Mouse (Mus musculus) gastrocnemius, postnatal 10 days (tissue): Measurements from ENCODE around the gene Gal3st2. TPM values are rescaled to one million over a fixed set of nuclear protein-coding genes. Genes with fewer than 3 reads are reported as not detected.
"Not testable (repeated sequence)": the region's sequence is repeated elsewhere in the genome, so short reads cannot be mapped to it uniquely, and the experiment has no call there.

ENCODE experiments used
- DNase-seq: peaks from one replicate; pipeline ENCODE4 v3.0.0; 2021; ENCODE audit warnings: mixed read lengths
- total RNA-seq, 2 experiments: library from RNA; stranded (reverse); gene quantifications; 2 replicates each; pipeline ENCODE4 v1.2.3; 2021

The Gal3st2 gene
- total RNA-seq, 2 experiments from 2014 or later, result not detected

DNA sequence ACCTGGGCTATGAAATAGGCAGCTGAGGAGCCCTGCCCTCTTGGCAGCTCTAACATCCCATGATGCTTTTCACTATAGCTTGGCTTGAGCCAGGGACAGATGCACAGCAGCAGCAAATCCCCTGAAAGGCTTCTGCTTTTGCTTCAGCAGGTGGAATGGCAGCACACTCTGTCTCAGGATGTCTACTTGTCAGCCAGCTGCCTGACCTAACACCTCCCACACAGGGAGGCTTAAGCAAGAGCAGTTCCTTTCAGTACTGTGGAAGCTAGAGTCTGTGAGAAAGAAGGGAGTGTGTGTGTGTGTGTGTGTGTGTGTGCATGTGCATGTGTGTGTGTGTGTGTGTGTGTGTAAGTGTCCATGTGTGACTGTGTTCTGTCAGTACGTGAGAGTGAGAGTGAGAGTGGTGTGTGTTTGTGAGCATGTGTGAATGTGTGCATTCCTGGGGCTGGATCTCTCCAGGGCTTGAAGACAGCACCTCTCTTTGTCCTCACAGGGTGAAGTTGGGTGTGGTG, 10.5 kb downstream of the Gal3st2 start:
- not testable (repeated sequence) for DNase-seq

DNA sequence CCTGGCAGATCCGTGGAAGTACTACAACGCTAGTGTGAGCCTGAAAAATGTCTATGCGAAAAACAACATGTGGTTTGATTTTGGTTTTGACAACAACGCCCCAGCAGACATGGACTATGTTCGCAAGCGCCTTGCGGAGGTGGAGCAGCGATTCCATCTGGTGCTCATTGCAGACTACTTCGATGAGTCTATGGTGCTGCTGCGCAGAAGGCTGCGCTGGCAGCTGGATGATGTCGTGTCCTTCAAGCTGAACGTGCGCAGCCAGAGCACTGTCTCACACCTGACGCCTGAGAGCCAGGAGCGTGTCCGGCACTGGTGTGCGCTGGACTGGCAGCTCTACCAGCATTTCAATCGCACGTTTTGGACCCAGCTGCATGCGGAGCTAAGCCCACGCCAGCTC, 13.3 kb downstream of the Gal3st2 start:
- not testable (repeated sequence) for DNase-seq

DNA sequence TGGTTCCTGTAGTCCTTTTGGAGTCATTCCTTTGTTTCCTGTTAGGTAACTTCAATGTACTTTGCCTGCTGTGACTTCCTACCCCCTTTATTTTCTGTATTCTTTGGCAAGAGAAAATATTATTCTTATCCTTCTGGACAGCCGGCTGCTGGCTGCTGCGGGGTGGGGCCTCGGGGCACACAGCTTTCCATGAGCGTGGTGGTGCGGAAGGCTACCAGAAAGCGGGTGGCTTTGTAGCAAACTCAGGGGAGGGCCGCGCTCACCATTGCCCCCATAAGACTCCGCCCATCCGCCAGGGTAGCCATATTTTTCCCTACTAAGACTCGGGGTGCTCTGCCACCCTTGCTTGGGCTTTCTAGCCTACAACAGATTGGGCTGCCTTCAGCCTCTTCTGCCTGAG, 20.7 kb downstream of the Gal3st2 start:
- DNase-seq, result not testable (repeated sequence)

DNA sequence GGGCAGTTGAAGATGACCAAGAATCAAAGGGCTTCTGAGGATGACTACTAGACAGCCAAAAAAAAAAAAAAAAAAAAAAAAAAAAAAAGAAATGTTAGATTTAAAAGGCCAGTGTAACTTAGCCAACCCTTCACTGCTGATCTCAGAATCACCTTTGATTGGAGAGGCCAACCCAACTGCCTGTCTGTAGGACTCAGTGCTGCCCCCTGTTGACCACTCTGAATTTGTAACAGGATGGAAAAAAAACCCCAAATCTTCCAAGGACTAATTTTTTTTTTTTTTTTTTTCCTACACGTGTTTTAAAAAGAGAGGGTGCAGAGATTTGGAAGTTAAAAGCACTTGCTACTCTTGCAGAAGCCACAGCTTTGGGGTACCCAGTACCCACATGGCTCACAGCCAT, 29.8 kb downstream of the Gal3st2 start:
- DNase-seq, result not testable (repeated sequence)

DNA sequence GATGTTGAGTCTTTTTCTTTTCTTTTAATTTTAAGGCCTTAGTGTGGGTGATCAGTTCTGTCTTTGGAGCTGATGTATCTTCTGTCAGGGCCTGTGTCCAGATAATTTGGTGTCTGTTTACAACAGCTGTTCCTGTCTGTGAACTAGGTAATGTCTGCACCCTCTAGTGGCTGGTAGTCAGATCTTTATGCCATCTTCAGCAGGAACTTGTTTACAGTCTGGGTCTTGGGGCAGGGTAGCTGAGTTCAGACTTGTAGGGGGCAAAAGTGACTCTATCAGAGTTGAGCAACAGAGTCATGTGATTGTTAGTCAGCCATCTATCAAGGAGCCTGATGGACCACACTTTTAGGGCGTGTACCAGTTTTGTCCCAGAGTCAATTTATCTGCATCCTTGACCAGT, 36.3 kb downstream of the Gal3st2 start:
- DNase-seq, result not testable (repeated sequence)

DNA sequence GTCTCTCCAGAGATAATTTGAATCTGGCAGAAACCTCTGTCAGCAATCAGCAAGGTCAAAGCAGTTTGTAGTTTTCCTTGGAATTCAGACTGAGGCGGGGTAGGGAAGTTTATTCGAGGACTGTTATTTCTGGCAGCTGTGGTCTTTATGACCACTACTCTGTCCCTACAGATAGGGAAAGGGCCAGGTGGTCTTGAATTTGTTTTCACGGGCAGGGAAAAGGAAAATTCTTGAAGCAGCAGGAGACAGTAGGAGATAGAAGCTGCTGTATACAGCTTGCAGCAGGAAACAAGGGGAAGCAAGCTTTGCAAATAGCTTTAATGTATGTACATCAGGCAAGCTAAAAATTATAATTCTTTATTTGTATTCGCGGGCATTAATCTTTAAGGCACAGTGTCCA, 40.2 kb downstream of the Gal3st2 start:
- not testable (repeated sequence) for DNase-seq

DNA sequence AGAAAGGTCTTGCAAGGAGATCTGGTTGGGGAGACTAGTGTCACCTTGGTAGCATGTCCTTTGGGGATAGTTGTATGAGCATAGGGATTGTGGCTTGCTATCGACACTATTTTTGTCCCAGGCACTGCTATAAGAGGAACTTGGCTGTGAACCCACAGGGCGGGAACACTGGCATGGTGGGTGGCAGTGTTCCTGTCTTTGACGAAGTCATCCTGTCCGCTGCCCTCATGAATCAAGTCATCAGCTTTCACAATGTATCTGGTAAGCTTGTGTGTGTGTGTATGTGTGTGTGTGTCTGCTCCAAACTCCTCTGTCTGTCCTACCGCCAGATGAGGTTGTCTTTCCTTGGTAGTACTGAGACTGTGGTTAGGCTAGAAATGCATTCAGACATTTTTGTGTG, 45.6 kb downstream of the Gal3st2 start:
- DNase-seq, result not testable (repeated sequence)

DNA sequence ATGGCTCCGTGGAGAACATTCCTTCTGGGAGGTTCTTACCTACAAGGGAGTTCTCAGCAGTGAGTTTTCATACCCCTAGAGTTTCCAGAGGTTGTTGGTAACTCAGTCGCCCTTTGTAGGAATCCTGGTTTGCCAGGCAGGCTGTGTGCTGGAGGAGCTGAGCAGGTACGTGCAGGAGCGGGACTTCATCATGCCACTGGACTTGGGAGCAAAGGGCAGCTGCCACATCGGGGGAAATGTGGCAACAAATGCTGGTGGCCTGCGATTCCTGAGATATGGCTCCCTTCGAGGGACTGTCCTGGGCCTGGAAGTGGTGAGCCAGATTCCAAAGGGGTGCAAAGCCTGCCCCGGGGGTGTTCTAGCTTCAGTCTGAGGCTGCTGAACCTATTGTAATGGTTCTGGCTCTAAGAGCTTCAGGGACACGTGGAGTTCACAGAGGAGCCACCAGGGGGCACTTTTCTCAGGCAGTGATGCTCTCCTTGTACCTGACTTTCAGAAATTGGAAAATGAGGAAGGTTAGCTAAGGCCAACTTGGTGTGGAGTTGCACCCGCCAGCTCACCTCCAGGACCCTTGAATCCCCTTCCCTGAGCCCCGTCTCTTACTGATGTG, 48.0 kb downstream of the Gal3st2 start:
- DNase-seq, result not testable (repeated sequence)

DNA sequence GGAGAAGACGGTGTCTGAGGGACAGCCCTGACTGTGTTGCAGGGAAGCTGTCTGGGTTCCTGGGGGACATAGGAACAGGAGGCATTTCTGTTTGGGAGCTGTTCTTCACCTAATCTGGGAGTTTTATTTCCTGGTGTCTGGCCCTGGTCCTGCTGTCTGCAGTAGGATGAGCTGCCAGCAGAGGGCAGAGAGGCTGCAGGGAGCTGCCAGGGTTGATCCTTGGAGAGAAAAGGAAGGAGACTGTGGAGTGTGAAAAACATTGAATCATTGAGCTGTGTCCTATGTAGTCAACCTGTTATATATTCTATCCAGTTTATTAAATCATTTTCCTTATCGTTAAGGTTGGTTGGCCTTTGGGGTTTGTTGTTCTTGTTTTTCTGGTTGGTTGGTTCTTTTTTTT, 50.8 kb downstream of the Gal3st2 start:
- not testable (repeated sequence) for DNase-seq

DNA sequence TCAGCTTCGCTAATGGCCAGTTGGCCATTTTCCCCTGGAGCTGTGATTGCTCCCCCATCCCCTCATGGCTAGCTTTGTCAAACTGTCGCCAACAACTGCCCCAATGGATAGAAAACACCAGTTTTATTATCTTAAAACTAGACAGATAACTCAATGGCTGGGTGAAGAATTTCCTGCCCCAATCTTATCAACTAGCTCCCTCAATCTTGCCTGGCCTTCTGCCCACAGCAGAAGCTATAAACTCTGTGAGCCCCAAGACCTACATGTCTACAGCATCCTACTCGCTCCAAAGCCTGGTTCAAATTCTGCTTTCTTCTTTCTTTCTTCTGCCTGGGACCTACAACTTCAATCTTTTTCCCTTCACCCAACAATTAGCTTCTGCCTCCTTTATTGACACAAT, 56.1 kb downstream of the Gal3st2 start:
- DNase-seq, result not testable (repeated sequence)

DNA sequence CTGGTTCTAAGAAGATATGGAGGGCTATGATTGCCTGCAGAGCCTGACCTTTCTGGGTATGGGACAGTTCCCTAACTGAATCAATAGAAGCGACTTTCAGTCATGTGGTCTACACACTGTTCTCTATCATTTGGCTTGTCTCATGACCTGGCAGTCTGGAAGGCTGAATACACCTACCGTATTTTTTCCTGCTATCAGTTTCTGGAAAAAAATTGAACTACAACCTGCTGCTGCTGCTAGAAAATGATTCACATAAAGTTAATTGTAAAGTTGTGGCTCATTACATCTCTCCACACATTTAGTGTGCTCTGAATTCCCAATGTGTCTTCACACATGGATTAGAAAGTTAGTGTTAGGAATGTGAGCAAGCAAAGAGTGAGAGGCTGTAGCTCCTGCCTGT, 56.9 kb downstream of the Gal3st2 start, which contains the start of gene Gal3st2b:
TSS of gene Gal3st2b (plus strand) at position 301 of the 400 bp plus-strand sequence.
- DNase-seq, result not testable (repeated sequence)

DNA sequence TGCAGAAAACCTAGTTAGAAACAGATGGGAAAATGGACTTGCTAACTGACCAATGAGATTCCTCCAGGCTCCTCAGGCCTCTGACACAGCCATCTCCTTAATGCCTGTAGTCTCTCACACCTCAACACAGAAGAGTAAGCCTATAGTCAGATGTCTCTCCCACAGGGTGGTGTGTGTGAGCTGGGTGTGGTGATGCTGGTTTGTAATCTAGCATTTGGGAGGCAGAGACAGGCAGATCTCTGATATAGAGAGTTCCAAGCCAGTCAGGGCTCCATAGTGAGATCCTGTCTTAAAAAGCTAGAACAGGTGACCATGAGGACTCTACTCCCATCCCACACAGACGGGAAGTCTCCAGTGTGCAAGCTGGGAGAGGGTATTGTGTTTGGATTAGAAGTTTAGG, 57.7 kb downstream of the Gal3st2 start:
- DNase-seq, result not testable (repeated sequence)

DNA sequence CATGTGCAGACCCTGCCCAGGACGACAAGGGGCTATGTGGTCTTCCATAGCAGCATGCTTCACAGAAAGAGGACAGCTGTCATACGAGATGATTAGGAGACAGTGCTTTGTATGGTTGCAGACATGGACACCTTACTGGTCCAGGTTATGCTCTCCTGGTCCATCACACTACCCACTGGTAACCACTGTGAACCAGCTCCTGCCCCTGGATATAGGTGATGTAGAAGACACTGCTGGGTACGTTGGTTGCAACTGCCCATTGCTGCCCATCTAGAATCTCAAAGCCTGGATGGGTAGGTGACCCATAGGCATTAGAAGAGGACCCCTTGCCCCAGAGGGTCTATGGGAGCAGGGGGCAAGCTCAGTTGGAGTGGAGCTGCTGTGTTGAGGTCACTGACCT, 58.2 kb downstream of the Gal3st2 start:
- not testable (repeated sequence) for DNase-seq

DNA sequence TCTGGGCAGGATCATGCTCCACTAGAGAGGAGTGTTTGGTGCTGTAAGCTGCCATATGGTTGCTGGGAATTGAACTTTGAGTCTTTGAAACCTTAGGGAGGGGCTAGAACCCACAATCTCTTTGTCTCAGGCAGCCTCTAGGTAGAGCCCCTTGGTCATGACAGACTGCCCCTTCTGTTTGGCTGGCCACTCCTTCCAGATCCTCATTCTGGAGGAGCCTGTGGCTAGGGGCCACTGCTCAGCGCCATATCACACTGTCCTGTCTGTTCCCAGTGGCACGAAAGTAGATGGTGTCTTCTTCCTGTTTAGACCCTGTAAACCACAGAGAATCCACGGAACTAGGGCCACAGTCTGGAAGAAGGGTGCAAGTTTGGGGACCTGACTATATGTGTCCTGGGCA, 61.5 kb downstream of the Gal3st2 start:
- not testable (repeated sequence) for DNase-seq

DNA sequence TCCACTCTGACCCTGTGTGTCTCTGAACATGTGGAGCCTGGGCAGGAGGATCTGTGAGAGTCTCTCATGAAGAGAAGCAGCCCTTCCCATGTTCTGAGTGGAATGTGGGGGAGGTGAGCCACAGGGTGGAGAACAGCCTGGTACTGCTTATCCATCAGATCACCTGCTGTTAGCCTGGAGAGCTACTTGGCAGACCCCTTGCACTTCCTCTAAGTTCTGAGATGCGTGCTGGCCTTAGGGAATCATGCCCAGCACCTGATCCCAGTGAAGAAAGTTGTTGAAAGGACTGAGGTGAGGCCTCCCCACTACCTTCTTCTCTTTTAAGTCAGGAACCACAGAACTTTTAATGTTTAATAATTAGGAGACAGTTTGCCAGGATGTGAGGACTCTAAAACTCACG, 62.0 kb downstream of the Gal3st2 start:
- not testable (repeated sequence) for DNase-seq

Other genes with a start within 250 kb of the Gal3st2 start
- 100 to 1,000 TPM in 1 of 2 experiments, 10 to 100 TPM in 1; 98.8 to 104 TPM for gene Stk25, start 202.6 kb upstream of the Gal3st2 start, total RNA-seq
- gene Bok, start 175.6 kb upstream of the Gal3st2 start, total RNA-seq, result 1 to 10 TPM; 5.6 to 6.4 TPM
- gene Atg4b, start 109.8 kb upstream of the Gal3st2 start, total RNA-seq, result 10 to 100 TPM; 32.3 to 41.2 TPM
- 10 to 100 TPM; 32.3 to 38.8 TPM for gene Thap4, start 106.4 kb upstream of the Gal3st2 start, total RNA-seq
- gene Dtymk, start 59.4 kb upstream of the Gal3st2 start, total RNA-seq, result 10 to 100 TPM; 33.4 to 40.5 TPM
- 1 to 10 TPM; 4.8 to 5.7 TPM for gene Ing5, start 57.3 kb upstream of the Gal3st2 start, total RNA-seq
- 10 to 100 TPM; 19.5 to 24.4 TPM for gene D2hgdh, start 36.4 kb upstream of the Gal3st2 start, total RNA-seq
- gene Gal3st2b, start 57.0 kb downstream of the Gal3st2 start, total RNA-seq, result under 1 TPM; 0.12 to 0.14 TPM
- under 1 TPM in 1 of 2 experiments, not detected in 1; 0.07 TPM for gene Gal3st2c, start 129.2 kb downstream of the Gal3st2 start, total RNA-seq
- gene Neu4, start 159.1 kb downstream of the Gal3st2 start, total RNA-seq, result not detected
- gene Pdcd1, start 191.2 kb downstream of the Gal3st2 start, total RNA-seq, result not detected